Mouse (Mus musculus): ENCODE measurements around the gene Phc2. TPM values are rescaled to one million over a fixed set of nuclear protein-coding genes. Genes with fewer than 3 reads are reported as not detected.

Gene Phc2
- polyA plus RNA-seq, 1 experiment from 2014 or later, result 138 TPM

DNA sequence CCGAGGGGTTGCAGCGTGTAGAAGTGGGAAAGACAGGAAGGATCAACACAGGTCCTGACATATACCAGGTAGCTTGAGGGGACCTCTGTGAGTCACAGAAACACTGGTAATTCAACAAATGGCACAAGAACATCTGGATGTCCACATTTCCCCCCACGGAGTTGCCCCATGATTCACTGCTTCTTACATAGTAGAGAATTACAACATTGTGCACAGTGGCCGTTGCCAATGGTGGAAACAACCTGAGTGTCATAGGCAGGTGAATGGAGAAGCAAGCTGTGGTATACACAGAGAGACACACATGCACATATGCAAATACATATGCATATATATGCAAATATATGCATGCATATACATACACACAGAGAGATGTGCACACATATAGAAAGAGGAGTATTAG, 45.4 kb downstream of the Phc2 start:
- Histone ChIP-seq H3K27ac (no peak overlapping the region), H3K27me3 (peaks cover 1% of the 10 kb centered on the region; the same call in 1 of the 2 replicates), H3K4me3 (no peak overlapping the region), H3K9ac (no peak overlapping the region), H3K9me3 (replicated peaks) (no peaks in the 10 kb centered on the region), H3K4me2 (replicated peaks) (no peak overlapping the region), H3K36me3 (no peaks in the 10 kb centered on the region), H3K4me1 (peaks cover 24% of the 10 kb centered on the region)
- ATAC-seq (ENCODE audit: low FRiP score), result no peak
- WGBS, result 90% methylated on average over 4 of the region's 4 CpGs

DNA sequence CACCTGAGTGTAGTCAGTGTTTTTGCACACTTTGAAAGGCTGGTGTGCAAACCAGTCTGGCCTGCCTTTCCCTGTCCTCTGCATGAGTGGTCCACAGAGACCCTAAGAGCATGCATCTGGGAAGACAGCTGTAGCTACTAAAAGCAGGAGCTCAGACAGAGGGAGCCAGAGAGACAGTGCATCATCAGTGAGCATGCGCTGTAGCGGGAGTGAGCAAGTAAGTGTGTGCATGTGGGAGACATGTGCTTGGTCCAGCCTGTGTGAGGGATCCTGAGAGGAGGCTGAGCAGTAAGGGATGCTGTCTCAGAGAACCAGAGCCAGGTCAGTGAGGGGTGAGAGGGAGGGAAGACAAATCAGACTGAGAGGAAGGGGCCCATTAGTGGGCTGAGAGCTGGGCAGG, 46.0 kb downstream of the Phc2 start:
- H3K4me3 ChIP-seq, result no peak overlapping the region
- H3K4me1 ChIP-seq, result peaks cover 26% of the 10 kb centered on the region
- H3K9ac ChIP-seq, result no peak overlapping the region
- 58% methylated on average over 2 of the region's 2 CpGs for WGBS
- no peaks in the 10 kb centered on the region for H3K36me3 ChIP-seq
- H3K9me3 ChIP-seq (replicated peaks), result no peaks in the 10 kb centered on the region
- no peak overlapping the region for H3K27ac ChIP-seq
- 0 out of 2 replicates have a peak, but pooled peaks have one; percentile 36 for ATAC-seq (ENCODE audit: low FRiP score)
- H3K4me2 ChIP-seq (replicated peaks), result no peak overlapping the region
- H3K27me3 ChIP-seq, result peaks cover 5% of the 10 kb centered on the region; the same call in 1 of the 2 replicates

DNA sequence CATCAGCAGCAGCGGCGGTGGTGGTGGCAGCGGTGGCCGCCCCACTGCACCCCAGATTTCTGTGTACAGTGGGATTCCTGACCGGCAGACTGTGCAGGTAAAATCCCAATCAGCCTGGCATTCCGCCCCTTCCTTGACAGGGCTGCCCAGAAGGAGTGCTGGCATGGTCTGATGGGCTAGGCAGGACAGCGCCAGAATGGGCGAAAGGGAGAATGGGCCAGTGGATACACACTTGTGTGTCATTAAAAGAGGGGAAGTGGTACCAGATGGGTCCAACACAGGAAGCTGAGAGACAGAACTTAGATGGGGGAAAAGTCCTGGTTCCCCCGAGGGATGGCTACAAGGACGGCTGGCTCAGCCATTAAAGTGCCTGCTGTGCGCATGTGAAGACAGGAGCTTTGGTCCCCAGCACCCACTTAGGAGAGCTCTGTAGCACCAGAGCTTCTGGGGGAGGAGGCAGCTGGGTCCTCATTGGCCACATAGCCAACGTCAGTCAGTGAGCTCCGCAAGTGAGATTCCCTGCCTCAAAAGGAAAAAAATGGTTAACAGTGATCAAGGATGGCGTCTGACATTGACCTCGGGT, 50.7 kb downstream of the Phc2 start:
- no peak overlapping the region for H3K9ac ChIP-seq
- H3K4me1 ChIP-seq, result peaks cover 11% of the 10 kb centered on the region
- no peak overlapping the region for H3K27ac ChIP-seq
- no peak overlapping the region for H3K4me2 ChIP-seq (replicated peaks)
- H3K4me3 ChIP-seq, result no peak overlapping the region
- H3K36me3 ChIP-seq, result peaks cover 2% of the 10 kb centered on the region; the same call in 1 of the 2 replicates
- ATAC-seq (ENCODE audit: low FRiP score), result no peak
- H3K27me3 ChIP-seq, result peaks cover 5% of the 10 kb centered on the region
- WGBS, result 88% methylated on average over 15 of the region's 15 CpGs
- H3K9me3 ChIP-seq (replicated peaks), result no peaks in the 10 kb centered on the region

DNA sequence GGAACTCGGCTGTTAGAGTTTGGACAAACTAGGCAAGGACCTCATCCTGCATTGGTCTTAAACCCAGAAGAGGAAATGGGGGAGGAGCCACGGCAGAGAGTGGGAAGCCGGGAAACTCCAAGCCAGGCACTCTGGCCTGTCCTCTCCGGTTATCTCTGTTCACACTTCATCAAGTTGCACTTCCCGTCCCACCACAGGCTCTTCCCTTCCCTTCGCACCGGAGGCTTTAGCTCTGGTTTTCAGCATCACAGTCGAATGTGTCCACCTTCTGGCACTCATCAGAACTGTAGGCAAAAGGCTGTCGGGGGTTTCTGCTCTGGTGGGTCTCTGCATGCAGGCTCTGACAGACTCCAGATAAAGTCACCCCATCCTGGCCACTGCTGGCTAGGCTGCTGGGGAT, 52.1 kb downstream of the Phc2 start:
- Histone ChIP-seq H3K9ac (no peak overlapping the region), H3K4me2 (replicated peaks) (no peak overlapping the region), H3K4me1 (peaks cover 18% of the 10 kb centered on the region), H3K4me3 (no peak overlapping the region), H3K27ac (no peak overlapping the region), H3K36me3 (peaks cover 2% of the 10 kb centered on the region; the same call in 1 of the 2 replicates), H3K27me3 (peaks cover 5% of the 10 kb centered on the region), H3K9me3 (replicated peaks) (no peaks in the 10 kb centered on the region)
- no peak for ATAC-seq (ENCODE audit: low FRiP score)
- 19% methylated on average over 9 of the region's 9 CpGs for whole genome bisulfite sequencing

DNA sequence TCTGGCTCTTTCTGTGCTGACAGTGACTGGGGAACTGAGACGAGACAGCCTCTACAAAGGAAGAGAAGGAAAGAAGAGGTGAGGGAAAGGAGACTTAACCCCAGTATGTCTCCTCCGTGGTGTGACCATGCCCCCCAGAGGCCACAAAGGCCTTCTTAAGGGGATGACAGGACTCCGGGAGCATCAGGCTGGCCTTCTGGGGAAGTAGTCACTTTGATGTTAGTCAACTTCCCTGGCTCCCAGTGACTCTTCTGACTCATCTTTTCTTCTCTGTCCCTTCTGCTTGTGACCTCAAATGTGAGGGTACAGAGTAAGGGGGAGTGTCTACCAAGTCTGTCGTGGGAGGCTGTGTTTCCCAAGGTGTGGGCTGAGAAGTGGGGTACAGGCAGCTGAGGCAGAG, 52.9 kb downstream of the Phc2 start:
- 44% methylated on average over 4 of the region's 4 CpGs for WGBS
- ATAC-seq (ENCODE audit: low FRiP score), result no peak
- no peak overlapping the region for H3K27ac ChIP-seq
- no peaks in the 10 kb centered on the region for H3K9me3 ChIP-seq (replicated peaks)
- H3K4me2 ChIP-seq (replicated peaks), result no peak overlapping the region
- peaks cover 26% of the 10 kb centered on the region for H3K4me1 ChIP-seq
- no peak overlapping the region for H3K4me3 ChIP-seq
- no peak overlapping the region for H3K9ac ChIP-seq
- H3K27me3 ChIP-seq, result peaks cover 5% of the 10 kb centered on the region
- peaks cover 2% of the 10 kb centered on the region; the same call in 1 of the 2 replicates for H3K36me3 ChIP-seq

DNA sequence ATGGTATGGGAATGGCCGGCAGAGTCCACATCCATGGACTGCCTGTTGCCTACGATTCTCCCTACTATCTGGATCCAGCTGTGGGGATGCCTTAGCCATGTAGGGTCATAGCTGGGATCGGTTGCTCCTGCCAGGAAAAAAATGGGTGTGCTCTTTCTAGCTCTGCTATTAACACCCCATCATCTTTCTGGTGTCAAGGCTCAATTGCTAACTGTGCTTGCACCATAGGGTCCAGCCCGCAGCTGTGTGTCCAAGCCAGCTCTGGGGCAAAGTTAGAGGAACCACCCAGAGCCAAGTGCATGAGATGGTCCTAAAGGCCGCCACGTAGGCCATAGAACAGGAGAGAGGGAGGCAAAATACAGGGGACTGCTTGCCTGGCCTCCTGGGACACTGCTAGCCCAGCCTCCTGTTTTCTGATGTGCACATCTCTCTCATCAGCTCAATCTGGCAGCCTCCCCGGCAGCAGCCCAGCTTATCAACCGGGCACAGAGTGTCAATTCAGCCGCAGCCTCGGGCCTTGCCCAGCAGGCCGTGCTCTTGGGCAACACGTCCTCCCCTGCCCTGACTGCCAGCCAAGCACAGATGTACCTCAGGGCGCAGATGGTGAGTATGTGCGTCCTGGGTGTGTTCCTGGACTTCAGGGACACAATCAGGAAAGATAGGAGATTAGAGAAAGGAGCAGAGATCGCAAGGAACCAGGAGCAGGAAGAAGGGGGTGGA, 54.7 kb downstream of the Phc2 start:
- no peaks in the 10 kb centered on the region for H3K9me3 ChIP-seq (replicated peaks)
- no peak overlapping the region for H3K4me2 ChIP-seq (replicated peaks)
- 0 out of 2 replicates have a peak overlapping the region, but pooled peaks have one; percentile 13 for H3K9ac ChIP-seq
- no peak for ATAC-seq (ENCODE audit: low FRiP score)
- no peak overlapping the region for H3K27ac ChIP-seq
- peaks cover 5% of the 10 kb centered on the region for H3K27me3 ChIP-seq
- peaks cover 35% of the 10 kb centered on the region for H3K4me1 ChIP-seq
- peaks cover 2% of the 10 kb centered on the region; the same call in 1 of the 2 replicates for H3K36me3 ChIP-seq
- H3K4me3 ChIP-seq, result no peak overlapping the region
- 77% methylated on average over 15 of the region's 15 CpGs for WGBS

DNA sequence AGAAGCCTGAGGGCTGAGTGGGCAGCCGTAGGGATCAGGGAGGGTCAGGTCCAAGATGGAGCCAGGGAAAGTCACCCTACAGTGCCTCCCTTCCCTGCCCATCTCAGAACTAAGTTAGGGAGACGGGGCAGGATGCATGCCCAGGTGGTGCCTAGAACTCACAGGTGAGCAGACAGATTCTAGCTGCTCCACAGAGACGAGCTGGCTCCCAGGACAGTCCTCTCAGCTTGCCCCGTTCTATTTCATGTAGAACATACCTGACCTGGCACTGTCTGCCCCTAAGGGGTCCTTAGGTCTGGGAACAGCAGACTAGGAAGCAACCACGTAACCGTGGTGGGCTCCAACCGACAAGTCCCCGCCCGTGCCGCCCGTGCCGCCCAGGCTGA, 55.3 kb downstream of the Phc2 start:
- H3K4me1 ChIP-seq, result peaks cover 41% of the 10 kb centered on the region
- H3K27ac ChIP-seq, result no peak overlapping the region; the same call in 1 of the 2 replicates
- H3K36me3 ChIP-seq, result peaks cover 2% of the 10 kb centered on the region; the same call in 1 of the 2 replicates
- no peaks in the 10 kb centered on the region for H3K9me3 ChIP-seq (replicated peaks)
- H3K9ac ChIP-seq, result 0 out of 2 replicates have a peak overlapping the region, but pooled peaks have one; percentile 13
- H3K27me3 ChIP-seq, result peaks cover 5% of the 10 kb centered on the region
- WGBS, result 93% methylated on average over 11 of the region's 12 CpGs
- no peak overlapping the region for H3K4me3 ChIP-seq
- no peak for ATAC-seq (ENCODE audit: low FRiP score)
- no peak overlapping the region for H3K4me2 ChIP-seq (replicated peaks)

DNA sequence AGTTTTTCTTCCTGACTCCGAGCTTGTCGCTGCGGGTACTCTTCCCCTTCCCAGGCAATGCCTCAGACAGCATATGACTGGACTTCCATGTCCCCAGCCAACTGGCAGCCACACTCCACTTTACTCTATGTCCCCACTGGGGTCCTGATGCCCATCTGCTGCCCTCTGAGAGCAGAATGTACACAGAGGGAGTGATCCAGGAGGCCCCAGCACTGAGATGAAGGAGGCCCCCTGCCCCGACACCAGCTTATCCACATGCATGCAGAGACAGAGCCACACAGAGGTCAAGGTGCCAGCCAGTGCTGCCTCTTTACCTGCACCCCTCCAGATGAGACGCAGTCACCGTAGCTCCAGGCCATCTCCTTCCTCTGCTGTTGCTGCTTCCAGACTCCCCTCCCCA, 55.8 kb downstream of the Phc2 start:
- no peak for ATAC-seq (ENCODE audit: low FRiP score)
- H3K4me2 ChIP-seq (replicated peaks), result no peak overlapping the region
- 0 out of 2 replicates have a peak overlapping the region, but pooled peaks have one; percentile 13 for H3K9ac ChIP-seq
- no peaks in the 10 kb centered on the region for H3K9me3 ChIP-seq (replicated peaks)
- H3K36me3 ChIP-seq, result peaks cover 2% of the 10 kb centered on the region; the same call in 1 of the 2 replicates
- H3K27me3 ChIP-seq, result peaks cover under 1% of the 10 kb centered on the region
- H3K27ac ChIP-seq, result peak overlapping the region; percentile 7; the same call in 1 of the 2 replicates
- no peak overlapping the region for H3K4me3 ChIP-seq
- WGBS, result 85% methylated on average over 6 of the region's 6 CpGs
- H3K4me1 ChIP-seq, result peaks cover 44% of the 10 kb centered on the region

DNA sequence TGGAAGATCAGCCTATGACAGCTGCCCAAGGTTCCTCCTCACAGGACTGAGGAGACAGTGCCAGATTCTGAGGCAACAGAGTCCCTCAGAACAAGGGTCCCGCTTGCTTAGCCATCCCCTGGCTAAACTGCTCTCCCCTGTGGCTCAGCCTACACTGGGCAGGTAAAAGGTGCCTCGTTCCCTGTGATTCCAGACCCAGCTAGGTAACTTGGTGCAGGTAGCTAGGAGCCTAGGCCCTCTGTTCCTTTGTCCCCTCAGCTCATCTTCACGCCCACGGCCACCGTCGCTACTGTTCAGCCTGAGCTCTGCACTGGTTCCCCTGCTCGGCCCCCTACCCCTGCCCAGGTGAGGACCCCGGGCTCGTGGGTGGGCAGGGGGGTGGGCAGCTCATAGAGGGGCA, 56.3 kb downstream of the Phc2 start:
- no peaks in the 10 kb centered on the region for H3K9me3 ChIP-seq (replicated peaks)
- H3K9ac ChIP-seq, result no peak overlapping the region
- 0 out of 2 replicates have a peak overlapping the region, but pooled peaks have one; percentile 0 for H3K4me2 ChIP-seq (replicated peaks)
- no peaks in the 10 kb centered on the region; the same call in 1 of the 2 replicates for H3K27me3 ChIP-seq
- no peak overlapping the region for H3K4me3 ChIP-seq
- H3K27ac ChIP-seq, result 0 out of 2 replicates have a peak overlapping the region, but pooled peaks have one; percentile 7
- H3K36me3 ChIP-seq, result peaks cover 2% of the 10 kb centered on the region; the same call in 1 of the 2 replicates
- WGBS, result 75% methylated on average over 9 of the region's 9 CpGs
- 0 out of 2 replicates have a peak, but pooled peaks have one; percentile 0 for ATAC-seq (ENCODE audit: low FRiP score)
- H3K4me1 ChIP-seq, result peaks cover 49% of the 10 kb centered on the region

DNA sequence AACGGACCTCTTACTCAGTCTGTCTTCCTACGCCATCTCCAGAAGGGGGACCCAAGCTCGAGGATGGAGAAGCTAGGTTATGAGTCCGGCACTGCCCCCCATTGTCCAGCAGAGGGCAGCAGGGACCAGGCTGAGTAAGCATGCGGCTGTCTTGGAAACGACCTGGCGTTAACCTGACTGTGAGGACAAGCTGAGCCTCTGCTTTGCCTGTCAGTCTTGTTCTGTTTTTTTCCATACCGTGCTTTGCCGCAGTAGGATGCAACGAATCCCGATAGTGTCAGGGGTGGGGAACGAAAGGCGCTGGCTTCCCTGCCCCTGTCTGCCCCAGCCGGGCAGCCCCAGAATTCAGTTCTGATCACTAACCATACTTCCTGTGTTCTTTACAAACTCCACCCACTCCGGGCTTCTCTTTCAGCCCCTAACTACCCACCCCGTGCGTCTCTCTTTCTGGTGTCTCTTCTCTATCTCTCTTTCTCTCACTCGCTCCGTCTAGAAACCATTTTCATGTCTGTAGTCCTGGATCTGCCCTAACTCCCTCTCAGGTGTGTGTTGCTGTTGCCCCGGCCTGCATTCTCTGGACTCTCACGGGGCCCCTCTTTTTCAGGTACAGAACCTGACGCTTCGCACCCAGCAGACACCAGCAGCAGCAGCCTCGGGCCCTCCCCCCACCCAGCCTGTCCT, 57.1 kb downstream of the Phc2 start:
- Histone ChIP-seq H3K27ac (peak overlapping the region; percentile 40), H3K36me3 (peaks cover 2% of the 10 kb centered on the region; the same call in 1 of the 2 replicates), H3K9ac (peak overlapping the region; percentile 49), H3K9me3 (replicated peaks) (no peaks in the 10 kb centered on the region), H3K4me3 (peak overlapping the region; percentile 14), H3K4me2 (replicated peaks) (peak overlapping the region; percentile 45), H3K27me3 (no peaks in the 10 kb centered on the region; the same call in 1 of the 2 replicates), H3K4me1 (peaks cover 57% of the 10 kb centered on the region)
- WGBS, result 2% methylated on average over 24 of the region's 24 CpGs
- peak; percentile 38 for ATAC-seq (ENCODE audit: low FRiP score)

DNA sequence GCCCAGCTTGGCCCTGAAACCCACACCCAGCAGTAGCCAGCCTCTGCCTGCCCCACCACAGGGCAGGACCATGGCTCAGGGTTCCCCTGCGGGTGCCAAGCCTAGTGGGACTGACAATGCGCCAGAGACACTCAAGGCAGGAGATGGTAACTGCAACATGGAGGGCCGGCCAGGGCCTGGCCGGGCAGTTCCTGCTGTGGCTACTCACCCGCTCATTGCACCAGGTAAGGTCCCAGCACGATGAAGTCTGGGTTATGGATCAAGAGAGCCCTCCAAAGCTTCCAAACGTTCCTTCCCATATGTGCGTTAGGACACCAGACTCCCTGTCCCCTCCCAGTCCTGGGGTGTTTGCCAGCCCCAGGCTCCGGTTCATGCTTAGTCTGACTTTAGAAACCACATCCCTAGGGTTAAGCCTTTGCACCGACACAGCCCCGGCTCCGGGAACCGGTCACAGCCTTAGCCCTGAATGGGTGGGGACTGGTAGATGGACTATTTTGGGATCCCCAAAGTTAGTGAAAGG, 57.7 kb downstream of the Phc2 start:
- Histone ChIP-seq H3K27ac (peak overlapping the region; percentile 40), H3K9me3 (replicated peaks) (no peaks in the 10 kb centered on the region), H3K4me2 (replicated peaks) (peak overlapping the region; percentile 45), H3K36me3 (peaks cover 2% of the 10 kb centered on the region; the same call in 1 of the 2 replicates), H3K4me3 (peak overlapping the region; percentile 14), H3K9ac (peak overlapping the region; percentile 49), H3K27me3 (no peaks in the 10 kb centered on the region; the same call in 1 of the 2 replicates), H3K4me1 (peaks cover 61% of the 10 kb centered on the region)
- ATAC-seq (ENCODE audit: low FRiP score), result no peak
- 40% methylated on average over 13 of the region's 13 CpGs for WGBS

DNA sequence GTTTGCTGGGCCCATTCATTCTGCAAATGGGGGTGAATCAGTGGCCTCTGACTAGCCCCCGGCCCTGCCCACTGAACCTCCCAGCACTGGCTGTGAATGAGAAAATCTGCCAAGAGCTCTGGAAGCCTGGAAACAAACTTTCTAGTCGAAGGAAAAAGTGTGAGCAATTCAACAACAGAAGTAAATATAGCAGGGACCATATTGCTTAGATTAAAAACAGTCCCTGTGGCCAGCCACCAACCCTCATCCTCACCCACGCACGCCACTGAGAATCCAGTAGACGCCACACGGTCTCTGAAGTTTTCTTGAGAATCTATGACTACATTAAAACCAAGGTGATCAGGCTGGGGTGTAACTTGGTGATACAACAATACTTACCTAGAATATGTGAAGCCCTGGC, 58.4 kb downstream of the Phc2 start:
- WGBS, result 79% methylated on average over 6 of the region's 6 CpGs
- ATAC-seq (ENCODE audit: low FRiP score), result no peak
- no peaks in the 10 kb centered on the region for H3K9me3 ChIP-seq (replicated peaks)
- peaks cover 69% of the 10 kb centered on the region for H3K4me1 ChIP-seq
- no peak overlapping the region for H3K4me3 ChIP-seq
- no peak overlapping the region for H3K4me2 ChIP-seq (replicated peaks)
- no peak overlapping the region for H3K9ac ChIP-seq
- peaks cover under 1% of the 10 kb centered on the region; the same call in 1 of the 2 replicates for H3K36me3 ChIP-seq
- no peaks in the 10 kb centered on the region; the same call in 1 of the 2 replicates for H3K27me3 ChIP-seq
- H3K27ac ChIP-seq, result no peak overlapping the region
